Mouse (Mus musculus): ENCODE results near the gene Foxp1. TPM values are rescaled to one million over a fixed set of nuclear protein-coding genes. Genes with fewer than 3 reads are reported as not detected.

Foxp1 gene
- polyA plus RNA-seq, 1 experiment from 2014 or later, result 52.4 TPM

- 88% methylated on average over 4 of the region's 4 CpGs for WGBS
Observed at GRCm38 (mm10) chr6:99284019-99284418, 238.5 kb downstream of the Foxp1 start.

GRCm38 (mm10) chr6:99282866-99283657 lies 239.5 kb downstream of the Foxp1 start:
- Histone ChIP-seq H3K27me3 (ENCODE audit: control insufficient read depth, insufficient read depth, low read length) (no peaks in the 10 kb centered on the region), H3K4me3 (ENCODE audit: low read depth, low read length) (no peak overlapping the region), H3K4me1 (ENCODE audit: control insufficient read depth, insufficient read depth, low read length) (no peaks in the 10 kb centered on the region; the same call in 1 of the 2 replicates), H3K36me3 (ENCODE audit: control insufficient read depth, insufficient read depth, low read length) (no peaks in the 10 kb centered on the region), H3K4me2 (ENCODE audit: low read depth, low read length) (no peak overlapping the region), H3K27ac (ENCODE audit: low read depth, low read length) (no peak overlapping the region), H3K9ac (replicated peaks; ENCODE audit: low read depth, low read length) (no peak overlapping the region), H3K9me3 (ENCODE audit: control insufficient read depth, low read length) (no peaks in the 10 kb centered on the region)
- WGBS, result 37% methylated on average over 15 of the region's 15 CpGs
- ATAC-seq (ENCODE audit: low read depth), result no peak

More at GRCm38 (mm10) chr6:99284019-99284418, 238.5 kb downstream of the Foxp1 start:
- Histone ChIP-seq H3K4me2 (ENCODE audit: low read depth, low read length) (no peak overlapping the region), H3K9ac (replicated peaks; ENCODE audit: low read depth, low read length) (no peak overlapping the region), H3K27me3 (ENCODE audit: control insufficient read depth, insufficient read depth, low read length) (no peaks in the 10 kb centered on the region), H3K4me1 (ENCODE audit: control insufficient read depth, insufficient read depth, low read length) (no peaks in the 10 kb centered on the region; the same call in 1 of the 2 replicates), H3K9me3 (ENCODE audit: control insufficient read depth, low read length) (no peaks in the 10 kb centered on the region), H3K36me3 (ENCODE audit: control insufficient read depth, insufficient read depth, low read length) (no peaks in the 10 kb centered on the region), H3K4me3 (ENCODE audit: low read depth, low read length) (no peak overlapping the region), H3K27ac (ENCODE audit: low read depth, low read length) (no peak overlapping the region)
- ATAC-seq (ENCODE audit: low read depth), result no peak

- Histone ChIP-seq H3K27me3 (ENCODE audit: control insufficient read depth, insufficient read depth, low read length) (no peaks in the 10 kb centered on the region), H3K36me3 (ENCODE audit: control insufficient read depth, insufficient read depth, low read length) (no peaks in the 10 kb centered on the region), H3K9ac (replicated peaks; ENCODE audit: low read depth, low read length) (no peak overlapping the region), H3K9me3 (ENCODE audit: control insufficient read depth, low read length) (no peaks in the 10 kb centered on the region), H3K4me1 (ENCODE audit: control insufficient read depth, insufficient read depth, low read length) (no peaks in the 10 kb centered on the region; the same call in 1 of the 2 replicates), H3K4me2 (ENCODE audit: low read depth, low read length) (no peak overlapping the region), H3K27ac (ENCODE audit: low read depth, low read length) (no peak overlapping the region), H3K4me3 (ENCODE audit: low read depth, low read length) (no peak overlapping the region)
- WGBS, result 96% methylated on average over 9 of the region's 9 CpGs
- no peak for ATAC-seq (ENCODE audit: low read depth)
Observed at GRCm38 (mm10) chr6:99281433-99281832, 241.1 kb downstream of the Foxp1 start.

DNA sequence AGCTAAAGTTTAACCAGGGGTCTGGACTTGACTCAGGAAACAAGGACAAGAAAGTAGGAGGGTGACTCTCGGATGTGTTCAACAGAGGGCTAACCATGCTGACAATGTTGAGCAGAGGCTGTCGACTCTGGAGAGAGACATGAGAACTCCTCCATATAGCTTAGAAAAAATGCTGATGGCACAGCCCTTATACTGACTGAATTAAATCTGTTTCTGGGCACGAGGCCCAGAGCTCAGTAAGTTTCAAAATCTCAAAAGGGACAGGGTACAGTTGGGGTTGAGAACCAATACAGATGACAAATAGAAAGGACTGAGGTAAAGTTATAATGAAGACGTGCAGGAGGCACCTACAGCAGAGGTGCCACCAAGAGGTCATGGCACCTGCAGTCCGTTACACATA lies 241.9 kb downstream of the Foxp1 start:
- H3K4me1 ChIP-seq (ENCODE audit: control insufficient read depth, insufficient read depth, low read length), result no peaks in the 10 kb centered on the region; the same call in 1 of the 2 replicates
- H3K9me3 ChIP-seq (ENCODE audit: control insufficient read depth, low read length), result no peaks in the 10 kb centered on the region
- H3K27me3 ChIP-seq (ENCODE audit: control insufficient read depth, insufficient read depth, low read length), result no peaks in the 10 kb centered on the region
- 80% methylated on average over 5 of the region's 5 CpGs for WGBS
- ATAC-seq (ENCODE audit: low read depth), result no peak
- H3K27ac ChIP-seq (ENCODE audit: low read depth, low read length), result no peak overlapping the region
- no peak overlapping the region for H3K4me3 ChIP-seq (ENCODE audit: low read depth, low read length)
- no peak overlapping the region for H3K9ac ChIP-seq (replicated peaks; ENCODE audit: low read depth, low read length)
- no peak overlapping the region for H3K4me2 ChIP-seq (ENCODE audit: low read depth, low read length)
- no peaks in the 10 kb centered on the region for H3K36me3 ChIP-seq (ENCODE audit: control insufficient read depth, insufficient read depth, low read length)

GRCm38 (mm10) chr6:99277251-99277650 lies 245.3 kb downstream of the Foxp1 start:
- Histone ChIP-seq H3K36me3 (ENCODE audit: control insufficient read depth, insufficient read depth, low read length) (no peaks in the 10 kb centered on the region), H3K27ac (ENCODE audit: low read depth, low read length) (no peak overlapping the region), H3K4me3 (ENCODE audit: low read depth, low read length) (no peak overlapping the region), H3K9ac (replicated peaks; ENCODE audit: low read depth, low read length) (no peak overlapping the region), H3K9me3 (ENCODE audit: control insufficient read depth, low read length) (no peaks in the 10 kb centered on the region), H3K27me3 (ENCODE audit: control insufficient read depth, insufficient read depth, low read length) (no peaks in the 10 kb centered on the region), H3K4me1 (ENCODE audit: control insufficient read depth, insufficient read depth, low read length) (no peaks in the 10 kb centered on the region), H3K4me2 (ENCODE audit: low read depth, low read length) (no peak overlapping the region)
- 91% methylated on average over 1 of the region's 1 CpGs for WGBS
- no peak for ATAC-seq (ENCODE audit: low read depth)

GRCm38 (mm10) chr6:99276297-99276653 lies 246.2 kb downstream of the Foxp1 start:
- WGBS, result 28% methylated on average over 7 of the region's 7 CpGs
- no peaks in the 10 kb centered on the region for H3K36me3 ChIP-seq (ENCODE audit: control insufficient read depth, insufficient read depth, low read length)
- no peaks in the 10 kb centered on the region for H3K27me3 ChIP-seq (ENCODE audit: control insufficient read depth, insufficient read depth, low read length)
- no peaks in the 10 kb centered on the region for H3K9me3 ChIP-seq (ENCODE audit: control insufficient read depth, low read length)
- H3K4me3 ChIP-seq (ENCODE audit: low read depth, low read length), result no peak overlapping the region
- no peak for ATAC-seq (ENCODE audit: low read depth)
- no peak overlapping the region for H3K27ac ChIP-seq (ENCODE audit: low read depth, low read length)
- no peak overlapping the region for H3K4me2 ChIP-seq (ENCODE audit: low read depth, low read length)
- H3K9ac ChIP-seq (replicated peaks; ENCODE audit: low read depth, low read length), result no peak overlapping the region
- H3K4me1 ChIP-seq (ENCODE audit: control insufficient read depth, insufficient read depth, low read length), result no peaks in the 10 kb centered on the region

GRCm38 (mm10) chr6:99275381-99276296 lies 246.9 kb downstream of the Foxp1 start:
- Histone ChIP-seq H3K4me3 (ENCODE audit: low read depth, low read length) (no peak overlapping the region), H3K4me1 (ENCODE audit: control insufficient read depth, insufficient read depth, low read length) (no peaks in the 10 kb centered on the region), H3K27ac (ENCODE audit: low read depth, low read length) (no peak overlapping the region), H3K9ac (replicated peaks; ENCODE audit: low read depth, low read length) (no peak overlapping the region), H3K27me3 (ENCODE audit: control insufficient read depth, insufficient read depth, low read length) (no peaks in the 10 kb centered on the region), H3K4me2 (ENCODE audit: low read depth, low read length) (no peak overlapping the region), H3K9me3 (ENCODE audit: control insufficient read depth, low read length) (no peaks in the 10 kb centered on the region), H3K36me3 (ENCODE audit: control insufficient read depth, insufficient read depth, low read length) (no peaks in the 10 kb centered on the region)
- no peak for ATAC-seq (ENCODE audit: low read depth)
- 40% methylated on average over 21 of the region's 21 CpGs for WGBS

GRCm38 (mm10) chr6:99274667-99275066 lies 247.9 kb downstream of the Foxp1 start:
- H3K4me1 ChIP-seq (ENCODE audit: control insufficient read depth, insufficient read depth, low read length), result no peaks in the 10 kb centered on the region
- ATAC-seq (ENCODE audit: low read depth), result no peak

DNA sequence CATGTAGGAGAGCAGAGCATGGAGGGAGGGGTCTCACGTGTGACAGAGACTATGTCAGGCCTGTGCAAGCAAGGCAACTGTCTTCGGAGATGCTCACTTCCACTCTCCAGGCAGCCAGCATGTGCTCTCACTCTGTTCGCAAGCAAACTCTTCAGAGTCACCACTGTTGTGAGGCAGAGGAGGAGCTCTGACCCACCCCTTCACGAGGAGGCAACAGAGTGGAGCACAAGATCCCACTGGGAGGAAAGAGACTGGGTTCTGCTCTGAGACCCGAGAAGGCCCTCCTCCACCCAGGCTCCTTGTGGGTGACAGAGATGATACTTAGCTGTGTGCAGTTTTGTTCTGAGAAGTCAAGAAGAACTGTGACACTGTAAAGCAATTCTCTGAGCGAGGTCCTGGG lies 248.3 kb downstream of the Foxp1 start:
- no peaks in the 10 kb centered on the region for H3K27me3 ChIP-seq (ENCODE audit: control insufficient read depth, insufficient read depth, low read length)
- no peaks in the 10 kb centered on the region for H3K4me1 ChIP-seq (ENCODE audit: control insufficient read depth, insufficient read depth, low read length)
- 79% methylated on average over 6 of the region's 6 CpGs for WGBS
- H3K9me3 ChIP-seq (ENCODE audit: control insufficient read depth, low read length), result no peaks in the 10 kb centered on the region
- H3K4me2 ChIP-seq (ENCODE audit: low read depth, low read length), result no peak overlapping the region
- H3K4me3 ChIP-seq (ENCODE audit: low read depth, low read length), result no peak overlapping the region
- no peak for ATAC-seq (ENCODE audit: low read depth)
- H3K9ac ChIP-seq (replicated peaks; ENCODE audit: low read depth, low read length), result no peak overlapping the region
- H3K27ac ChIP-seq (ENCODE audit: low read depth, low read length), result no peak overlapping the region
- H3K36me3 ChIP-seq (ENCODE audit: control insufficient read depth, insufficient read depth, low read length), result no peaks in the 10 kb centered on the region

More at GRCm38 (mm10) chr6:99274667-99275066, 247.9 kb downstream of the Foxp1 start:
- no peak overlapping the region for H3K9ac ChIP-seq (replicated peaks; ENCODE audit: low read depth, low read length)
- H3K36me3 ChIP-seq (ENCODE audit: control insufficient read depth, insufficient read depth, low read length), result no peaks in the 10 kb centered on the region
- no peaks in the 10 kb centered on the region for H3K27me3 ChIP-seq (ENCODE audit: control insufficient read depth, insufficient read depth, low read length)
- no peak overlapping the region for H3K4me3 ChIP-seq (ENCODE audit: low read depth, low read length)
- no peaks in the 10 kb centered on the region for H3K9me3 ChIP-seq (ENCODE audit: control insufficient read depth, low read length)
- H3K27ac ChIP-seq (ENCODE audit: low read depth, low read length), result no peak overlapping the region
- WGBS, result 89% methylated on average over 5 of the region's 5 CpGs
- no peak overlapping the region for H3K4me2 ChIP-seq (ENCODE audit: low read depth, low read length)
